Mouse (Mus musculus) cortical plate, adult 2 months (tissue): ENCODE measurements around the gene Gnb5.

Source experiments
- CTCF ChIP-seq: fragments of 200-500 bp; IDR thresholded peaks from 2 replicates; pipeline ENCODE4 v1.5.1; 2011; ENCODE audit warnings: mild to moderate bottlenecking, control low read depth, low read length; ENCODE audit not compliant: insufficient read depth; ENCODE audit errors: extremely low read depth
- POLR2A ChIP-seq: fragments of 200-500 bp; IDR thresholded peaks from 2 replicates; pipeline ENCODE4 v1.6.1; 2011; ENCODE audit warnings: mild to moderate bottlenecking, low read length, control low read depth; ENCODE audit not compliant: insufficient read depth; ENCODE audit errors: extremely low read depth

DNA sequence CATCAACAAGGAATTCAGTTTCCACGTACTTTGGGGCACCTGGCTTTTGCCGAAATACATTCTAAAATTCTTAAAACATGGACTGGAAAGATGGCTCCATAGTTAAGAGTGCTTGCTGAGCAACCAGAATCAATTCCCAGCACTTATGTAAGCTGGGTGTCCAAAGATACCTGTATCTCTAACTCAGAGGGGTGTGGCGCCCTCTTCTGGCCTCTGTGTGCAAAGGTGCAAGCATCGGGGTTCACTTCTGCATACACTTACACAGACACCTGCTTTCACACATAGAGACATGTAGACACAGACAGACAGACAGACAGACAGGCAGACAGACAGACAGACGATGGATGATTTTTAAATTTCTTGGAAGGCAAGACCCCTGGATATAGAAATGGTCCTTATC lies 25.3 kb upstream of the Gnb5 start:
- TF ChIP-seq POLR2A = no peak
- peak; percentile 57 for TF ChIP-seq CTCF
